Mouse (Mus musculus) forebrain, embryonic 10.5 days (tissue): Measurements from ENCODE around the gene Celf2. TPM values are rescaled to one million over a fixed set of nuclear protein-coding genes. Genes with fewer than 3 reads are reported as not detected.
"Not testable (repeated sequence)": the region's sequence is repeated elsewhere in the genome, so short reads cannot be mapped to it uniquely, and the experiment has no call there.

ENCODE experiments used
- DNase-seq: peaks from one replicate; pipeline ENCODE4 v3.0.0-alpha.2; 2017; ENCODE audit warnings: low spot score; ENCODE audit errors: extremely low spot score
- H3K27ac ChIP-seq: fragments of 300-500 bp; sonication (generic); 2 replicates; pipeline ENCODE4 v1.5.1; 2016; ENCODE audit warnings: mild to moderate bottlenecking
- H3K27me3 ChIP-seq: fragments of 300-500 bp; sonication (generic); 2 replicates; pipeline ENCODE4 v1.6.1; 2016; ENCODE audit warnings: mild to moderate bottlenecking; ENCODE audit not compliant: poor library complexity, severe bottlenecking
- H3K36me3 ChIP-seq: fragments of 300-500 bp; sonication (generic); replicated peaks from 2 replicates; pipeline ENCODE4 v1.6.1; 2016; ENCODE audit warnings: mild to moderate bottlenecking, moderate library complexity
- H3K4me1 ChIP-seq: fragments of 300-500 bp; sonication (generic); 2 replicates; pipeline ENCODE4 v1.6.1; 2016
- H3K4me3 ChIP-seq: fragments of 300-500 bp; sonication (generic); 2 replicates; pipeline ENCODE4 v1.5.1; 2016; ENCODE audit warnings: mild to moderate bottlenecking, moderate library complexity
- H3K9me3 ChIP-seq: fragments of 300-500 bp; sonication (generic); 2 replicates; pipeline ENCODE4 v1.6.1; 2016; ENCODE audit warnings: mild to moderate bottlenecking, moderate library complexity
- WGBS: fragments of 180-500 bp; shearing (Covaris S2); methylation state at CpG from one replicate; pipeline ENCODE4 v1.1.7; 2016; 5-methylcytosine and 5-hydroxymethylcytosine counted together
- polyA plus RNA-seq: library from polyadenylated mRNA; unstranded; fragments of >200 nt; fragmentation: Nextera tagmentation; extraction: Ambion mirVana; gene quantifications from 2 replicates; pipeline ENCODE4 v1.2.1, GENCODE M21; 2016

The Celf2 gene
- polyA plus RNA-seq = 57.0 and 58.2 TPM in 2 replicates

- WGBS = 94% methylated on average over 9 of the region's 9 CpGs
- not testable (repeated sequence) for H3K36me3 ChIP-seq, H3K4me1 ChIP-seq, DNase-seq, H3K4me3 ChIP-seq, H3K9me3 ChIP-seq, H3K27me3 ChIP-seq, H3K27ac ChIP-seq
Observed at GRCm38 (mm10) chr2:7509463-7509862, at the start of gene Celf2. Gene Celf2 (minus strand): TSS chr2:7509563.

GRCm38 (mm10) chr2:7555144-7555892 is 46.0 kb upstream of the Celf2 start:
- Histone ChIP-seq H3K27me3 (no peaks in the 10 kb centered on the region), H3K9me3 (no peaks in the 10 kb centered on the region), H3K4me1 (no peaks in the 10 kb centered on the region), H3K36me3 (no peaks in the 10 kb centered on the region), H3K27ac (no peak overlapping the region), H3K4me3 (no peak overlapping the region)
- 81% methylated on average over 4 of the region's 4 CpGs for WGBS
- DNase-seq = no peak

DNA sequence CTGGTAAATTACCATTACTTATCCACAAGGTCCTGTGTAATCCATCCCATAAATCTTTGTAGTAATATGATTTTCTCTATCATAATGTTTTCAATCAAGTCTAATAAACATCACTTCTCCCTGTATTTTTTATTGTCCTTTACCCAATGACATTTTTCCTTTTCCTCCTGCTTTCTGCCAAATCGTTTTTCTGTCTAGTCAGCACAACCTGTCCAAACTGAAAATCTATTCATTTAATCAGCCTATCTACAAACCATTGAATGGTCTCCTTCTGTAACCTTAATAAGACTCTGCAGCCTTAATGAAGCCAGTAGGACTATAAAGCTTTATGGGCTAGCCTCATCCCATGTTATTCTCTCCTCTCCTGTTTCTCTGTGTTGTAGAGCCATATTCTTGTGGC is 45.2 kb upstream of the Celf2 start:
- Histone ChIP-seq H3K4me1 (no peaks in the 10 kb centered on the region), H3K27ac (no peak overlapping the region), H3K9me3 (no peaks in the 10 kb centered on the region), H3K36me3 (no peaks in the 10 kb centered on the region), H3K27me3 (no peaks in the 10 kb centered on the region), H3K4me3 (no peak overlapping the region)
- 75% methylated on average over 1 of the region's 1 CpGs for WGBS
- no peak for DNase-seq

GRCm38 (mm10) chr2:7552887-7553286 is 43.5 kb upstream of the Celf2 start:
- Histone ChIP-seq H3K4me1 (no peaks in the 10 kb centered on the region), H3K36me3 (no peaks in the 10 kb centered on the region), H3K27me3 (no peaks in the 10 kb centered on the region), H3K4me3 (no peak overlapping the region), H3K27ac (no peak overlapping the region), H3K9me3 (no peaks in the 10 kb centered on the region)
- DNase-seq = no peak
- 82% methylated on average over 3 of the region's 3 CpGs for WGBS

DNA sequence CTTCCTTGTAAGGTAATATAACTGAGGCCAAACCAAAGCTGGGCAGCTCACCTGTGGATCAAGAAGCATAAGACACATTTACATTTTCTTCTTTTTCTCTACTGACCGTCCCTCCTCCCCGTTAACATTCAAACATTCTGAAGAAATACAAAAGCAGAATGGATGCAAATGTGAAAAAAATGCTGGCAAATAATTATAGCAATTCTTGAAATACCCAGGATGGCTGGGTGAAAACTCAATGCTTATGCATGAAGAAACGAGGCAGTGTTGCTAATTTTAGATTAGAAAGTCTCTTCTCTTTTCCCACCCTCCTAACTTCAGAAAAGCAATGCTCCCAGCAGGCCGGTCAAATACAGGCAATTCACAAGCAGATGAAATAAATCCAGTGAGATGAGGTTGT is 39.5 kb upstream of the Celf2 start:
- Histone ChIP-seq H3K36me3 (no peaks in the 10 kb centered on the region), H3K27ac (no peak overlapping the region)

GRCm38 (mm10) chr2:7534615-7535204 is 25.3 kb upstream of the Celf2 start:
- Histone ChIP-seq H3K27me3 (no peaks in the 10 kb centered on the region), H3K9me3 (no peaks in the 10 kb centered on the region), H3K4me3 (no peak overlapping the region), H3K27ac (no peak overlapping the region), H3K36me3 (no peaks in the 10 kb centered on the region), H3K4me1 (peaks cover 21% of the 10 kb centered on the region)
- WGBS = 94% methylated on average over 5 of the region's 5 CpGs
- DNase-seq = no peak

More for the DNA sequence above, 39.5 kb upstream of the Celf2 start:
- H3K4me1 ChIP-seq = no peaks in the 10 kb centered on the region
- no peak overlapping the region for H3K4me3 ChIP-seq
- H3K27me3 ChIP-seq = no peaks in the 10 kb centered on the region
- 85% methylated on average over 4 of the region's 4 CpGs for WGBS
- no peaks in the 10 kb centered on the region for H3K9me3 ChIP-seq
- no peak for DNase-seq

- no peaks in the 10 kb centered on the region for H3K9me3 ChIP-seq
- no peaks in the 10 kb centered on the region for H3K27me3 ChIP-seq
- no peak for DNase-seq
- WGBS = 86% methylated on average over 2 of the region's 2 CpGs
- H3K4me1 ChIP-seq = peaks cover 25% of the 10 kb centered on the region
- H3K4me3 ChIP-seq = no peak overlapping the region
- no peaks in the 10 kb centered on the region for H3K36me3 ChIP-seq
- H3K27ac ChIP-seq = no peak overlapping the region
Observed at GRCm38 (mm10) chr2:7534195-7534594, 24.8 kb upstream of the Celf2 start.

- no peak overlapping the region for H3K4me3 ChIP-seq
- H3K4me1 ChIP-seq = peaks cover 39% of the 10 kb centered on the region
- no peak for DNase-seq
- 85% methylated on average over 6 of the region's 6 CpGs for WGBS
- H3K36me3 ChIP-seq = no peaks in the 10 kb centered on the region
- no peaks in the 10 kb centered on the region for H3K9me3 ChIP-seq
- H3K27ac ChIP-seq = no peak overlapping the region
- H3K27me3 ChIP-seq = no peaks in the 10 kb centered on the region
Observed at GRCm38 (mm10) chr2:7531185-7531960, 22.0 kb upstream of the Celf2 start.

- Histone ChIP-seq H3K27me3 (no peaks in the 10 kb centered on the region), H3K4me3 (no peak overlapping the region), H3K36me3 (no peaks in the 10 kb centered on the region), H3K9me3 (no peaks in the 10 kb centered on the region), H3K4me1 (peaks cover 46% of the 10 kb centered on the region), H3K27ac (no peak overlapping the region; the same call in 1 of the 2 replicates)
- DNase-seq = no peak
- 55% methylated on average over 8 of the region's 8 CpGs for WGBS
Observed at GRCm38 (mm10) chr2:7530461-7531184, 21.3 kb upstream of the Celf2 start.

- WGBS = 72% methylated on average over 5 of the region's 5 CpGs
- no peak overlapping the region for H3K27ac ChIP-seq
- H3K4me3 ChIP-seq = no peak overlapping the region
- H3K9me3 ChIP-seq = no peaks in the 10 kb centered on the region
- peaks cover 46% of the 10 kb centered on the region for H3K4me1 ChIP-seq
- no peak for DNase-seq
- H3K36me3 ChIP-seq = no peaks in the 10 kb centered on the region
- no peaks in the 10 kb centered on the region for H3K27me3 ChIP-seq
Observed at GRCm38 (mm10) chr2:7529637-7530036, 20.3 kb upstream of the Celf2 start.

DNA sequence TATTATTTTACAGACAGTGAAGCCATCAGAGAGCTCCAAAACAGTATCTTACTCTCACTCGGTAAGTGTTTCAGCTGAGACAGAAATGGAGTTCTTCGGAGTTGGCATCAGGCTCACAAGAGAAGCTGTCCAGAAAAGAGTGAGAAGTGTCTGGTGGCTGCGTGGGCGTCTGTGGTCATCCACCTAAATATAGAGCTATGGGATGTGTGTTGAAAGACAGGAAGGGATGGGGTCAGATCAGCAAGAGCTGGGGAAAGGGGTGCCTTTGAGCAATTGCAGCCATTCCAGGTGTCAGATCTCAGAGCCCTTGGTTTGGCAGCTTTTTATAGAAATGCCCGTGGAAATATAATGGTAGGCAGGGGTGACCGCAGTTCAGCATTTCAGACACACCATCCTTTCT is 17.3 kb upstream of the Celf2 start:
- WGBS = 75% methylated on average over 6 of the region's 6 CpGs
- H3K27me3 ChIP-seq = no peaks in the 10 kb centered on the region
- 0 out of 2 replicates have a peak overlapping the region, but pooled peaks have one; percentile 44 for H3K27ac ChIP-seq
- H3K36me3 ChIP-seq = no peaks in the 10 kb centered on the region
- no peaks in the 10 kb centered on the region for H3K9me3 ChIP-seq
- H3K4me1 ChIP-seq = peaks cover 45% of the 10 kb centered on the region
- no peak for DNase-seq
- no peak overlapping the region for H3K4me3 ChIP-seq

DNA sequence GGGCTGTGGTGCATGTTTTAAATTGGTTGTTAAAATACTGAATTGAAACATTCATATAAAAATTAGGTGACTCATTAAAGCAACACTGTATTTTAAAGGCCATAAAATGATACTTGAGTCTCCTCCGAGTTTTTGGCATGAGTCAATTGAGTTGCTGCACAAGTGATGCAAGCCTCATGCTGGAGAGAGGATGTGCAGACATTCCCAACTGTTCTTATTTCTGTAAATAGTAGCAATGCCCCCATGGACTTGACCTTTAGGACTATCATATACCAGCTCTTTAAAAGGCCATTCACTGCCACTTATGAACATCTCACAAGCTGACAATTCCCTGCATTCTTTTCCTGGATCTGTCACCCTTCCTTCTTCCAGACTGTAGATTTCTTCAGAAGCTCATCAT is 10.1 kb upstream of the Celf2 start:
- Histone ChIP-seq H3K27me3 (no peaks in the 10 kb centered on the region), H3K4me3 (no peak overlapping the region), H3K4me1 (no peaks in the 10 kb centered on the region), H3K36me3 (no peaks in the 10 kb centered on the region), H3K27ac (no peak overlapping the region), H3K9me3 (no peaks in the 10 kb centered on the region)
- no peak for DNase-seq
- 88% methylated on average over 1 of the region's 1 CpGs for WGBS
